Mouse (Mus musculus) lung, postnatal 36 days (tissue): ENCODE data around the gene Slirp.

Experiments
- DNase-seq: peaks from one replicate; pipeline ENCODE4 v3.0.0; 2022; ENCODE audit warnings: mixed read lengths

Gene Slirp

DNA sequence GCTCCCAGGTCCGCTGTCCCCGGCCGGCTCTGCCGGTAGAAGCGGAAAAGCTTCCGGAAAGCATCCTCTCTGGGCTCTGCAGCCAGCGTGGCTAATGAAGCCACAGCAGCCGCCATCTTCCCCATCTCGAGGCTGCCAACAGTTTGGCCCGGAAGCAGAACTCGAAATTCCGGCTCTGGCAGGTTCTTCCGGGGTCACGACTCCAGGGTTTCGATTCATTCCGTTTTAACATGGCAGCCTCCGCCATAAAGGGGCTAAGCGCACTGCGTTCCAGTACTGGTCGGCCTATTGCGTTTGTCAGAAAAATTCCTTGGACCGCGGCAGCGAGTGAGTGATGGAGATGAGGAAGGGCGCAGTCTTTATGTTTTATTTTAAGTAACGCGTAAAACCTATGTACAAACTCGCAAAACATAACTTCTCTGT is at the start of gene Slirp, which contains the start of gene Alkbh1:
Slirp (plus strand) TSS at position 197 of the 423 bp plus-strand sequence.
Alkbh1 (minus strand) TSS at position 318 of the 423 bp plus-strand sequence.
- peak; percentile 93 for DNase-seq

DNA sequence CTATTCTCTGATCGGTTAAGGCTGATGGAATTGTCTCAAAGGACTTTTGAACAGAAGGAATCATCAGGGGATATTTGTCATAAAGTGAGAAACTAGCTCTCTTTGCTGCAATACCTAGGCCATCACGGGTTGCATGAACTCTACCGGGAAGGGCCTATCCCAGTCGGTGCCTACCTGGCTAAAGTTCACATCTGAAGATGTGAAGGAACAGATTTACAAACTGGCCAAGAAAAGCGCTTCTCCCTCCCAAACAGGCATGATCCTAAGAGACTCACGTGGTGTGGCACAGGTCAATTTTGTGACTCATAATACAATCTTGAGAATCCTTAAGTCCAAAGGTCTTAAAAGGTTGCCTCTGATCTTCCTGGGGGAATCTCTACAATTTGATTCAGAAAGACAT is 49.4 kb upstream of the Slirp start:
- no peak for DNase-seq

DNA sequence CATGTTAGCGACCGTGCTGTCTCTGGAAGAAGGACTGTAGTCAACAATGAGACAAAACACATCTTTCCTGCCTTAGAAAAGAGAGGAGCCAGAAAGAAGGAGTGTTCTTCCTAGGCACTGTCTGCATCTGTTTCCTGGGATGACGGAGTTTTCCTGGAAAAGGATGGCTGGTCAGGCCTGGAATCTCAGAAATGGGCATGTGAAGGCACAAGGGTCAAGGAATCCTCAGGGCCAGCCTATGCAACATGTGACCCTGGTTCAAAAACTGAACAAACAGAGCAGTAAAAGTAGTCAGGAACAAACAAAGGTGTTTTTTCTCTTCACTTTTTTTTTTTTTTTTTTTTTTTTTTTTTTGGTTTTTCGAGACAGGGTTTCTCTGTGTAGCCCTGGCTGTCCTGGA is 46.6 kb upstream of the Slirp start:
- no peak for DNase-seq

DNA sequence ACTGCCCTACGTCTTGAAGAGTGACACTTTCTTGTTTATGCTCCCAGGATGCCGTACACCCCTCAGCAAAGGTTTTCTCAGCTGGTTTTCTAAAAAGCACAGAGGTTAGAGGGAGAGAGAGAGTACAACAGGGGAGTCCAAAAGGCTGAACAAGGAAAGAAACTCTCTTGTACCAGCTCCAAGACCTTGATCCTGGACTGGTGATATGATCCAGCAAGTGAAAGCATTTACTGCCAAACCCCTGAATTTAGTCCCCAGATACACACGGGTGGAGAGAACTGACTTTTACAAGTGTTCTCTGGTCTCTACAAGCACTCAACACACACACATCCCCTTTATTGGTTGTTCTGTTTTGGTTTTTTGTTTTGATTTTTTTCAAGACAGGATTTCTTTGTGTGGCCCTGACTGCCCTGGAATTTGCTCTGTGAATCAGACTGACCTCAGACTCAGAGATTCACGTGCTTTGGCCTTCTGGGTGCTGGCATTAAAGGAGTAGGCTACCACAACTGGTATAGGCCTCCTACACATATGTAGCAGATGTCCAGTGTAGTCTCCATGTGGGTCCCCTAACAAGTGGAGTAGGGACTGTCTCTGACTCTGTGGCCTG is 45.8 kb upstream of the Slirp start:
- DNase-seq: no peak

DNA sequence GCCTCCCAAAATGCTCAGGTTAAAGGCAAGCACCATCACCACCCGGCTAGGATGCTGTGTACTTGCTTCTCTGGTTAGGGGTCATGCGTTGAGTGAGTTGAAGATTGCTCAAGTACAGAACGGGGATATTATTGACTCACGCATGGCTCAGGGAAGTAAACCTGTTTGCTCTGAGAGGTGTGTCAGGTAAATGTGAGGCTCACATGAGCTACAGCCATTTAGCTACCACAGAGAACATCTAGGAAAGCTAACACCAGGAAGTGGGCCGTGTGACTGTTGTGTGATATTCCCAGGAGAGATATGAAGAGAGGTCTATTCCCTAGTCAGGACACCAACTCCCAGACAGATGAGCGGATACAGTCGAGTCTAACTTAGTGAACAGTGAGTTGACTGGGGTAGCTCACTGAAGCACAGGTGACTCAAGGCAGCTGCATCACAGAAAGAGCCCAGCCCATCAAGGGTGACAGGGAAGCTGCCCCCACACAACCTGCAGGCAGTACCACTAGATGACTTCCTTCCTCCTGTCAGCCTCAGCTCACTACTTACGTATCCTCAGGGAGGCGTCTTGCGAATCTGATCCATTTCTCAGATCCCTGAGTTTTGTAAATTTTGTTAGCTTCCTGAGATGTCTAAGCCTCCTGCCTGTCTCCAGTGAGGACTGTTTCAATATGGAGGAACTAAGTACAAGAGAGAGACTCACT is 44.4 kb upstream of the Slirp start:
- no peak for DNase-seq

DNA sequence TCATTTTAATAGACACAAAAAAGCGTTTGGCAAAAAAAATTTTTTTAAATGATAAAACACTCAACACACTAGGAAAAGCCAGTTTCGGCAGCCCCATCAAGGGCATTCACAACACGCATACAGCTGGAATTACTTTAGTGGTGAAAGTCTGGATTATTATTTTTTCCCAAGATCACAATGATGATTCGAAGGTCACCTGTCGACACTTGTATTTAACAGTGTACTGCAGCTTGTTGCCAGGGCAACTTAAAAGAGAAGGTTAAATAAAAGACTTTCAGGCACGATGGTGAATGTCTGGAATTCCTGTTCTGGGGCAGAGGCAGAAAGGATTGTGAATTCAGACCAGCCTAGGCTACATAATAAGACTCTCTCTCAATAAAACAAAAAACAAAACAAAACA is 41.8 kb upstream of the Slirp start:
- DNase-seq: no peak

DNA sequence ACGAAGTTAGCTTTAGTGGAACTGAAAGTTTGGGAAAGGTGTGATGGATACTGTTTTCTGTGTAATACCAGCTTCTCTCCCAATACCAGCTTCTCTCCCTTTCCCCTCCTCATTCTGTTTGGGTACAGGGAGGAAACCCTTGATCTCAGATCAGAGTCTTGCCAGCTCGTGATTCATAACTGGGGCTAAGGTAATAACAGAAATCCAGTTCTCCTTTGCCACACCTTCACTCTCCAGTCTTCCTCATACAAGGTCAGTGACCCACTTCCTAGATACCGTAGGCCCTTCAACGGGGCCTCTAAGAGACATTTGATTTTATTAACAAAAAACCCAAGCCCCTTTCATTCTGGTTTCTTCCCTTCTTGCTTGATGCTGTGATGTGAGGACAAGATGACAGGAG is 38.5 kb upstream of the Slirp start:
- no peak for DNase-seq

DNA sequence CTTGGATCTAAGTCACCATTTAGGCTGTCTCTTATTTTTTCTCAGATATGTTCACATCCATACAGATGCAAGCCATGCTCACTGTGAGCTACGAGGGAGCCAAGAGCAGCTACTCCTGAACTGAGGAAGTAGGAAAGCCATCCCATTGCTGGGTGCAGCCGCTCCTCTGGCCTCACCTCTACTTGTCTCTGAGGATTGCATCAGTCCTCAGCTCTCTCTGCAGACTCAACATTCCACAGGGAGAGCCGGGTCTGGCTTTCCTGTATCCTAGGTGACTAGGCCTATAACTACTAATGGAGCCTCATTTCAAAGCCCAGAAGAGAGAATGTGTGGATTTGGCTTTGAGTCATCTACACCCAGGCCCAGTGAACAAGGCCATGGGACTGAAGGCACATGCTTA is 38.0 kb upstream of the Slirp start:
- DNase-seq: peak; percentile 63

DNA sequence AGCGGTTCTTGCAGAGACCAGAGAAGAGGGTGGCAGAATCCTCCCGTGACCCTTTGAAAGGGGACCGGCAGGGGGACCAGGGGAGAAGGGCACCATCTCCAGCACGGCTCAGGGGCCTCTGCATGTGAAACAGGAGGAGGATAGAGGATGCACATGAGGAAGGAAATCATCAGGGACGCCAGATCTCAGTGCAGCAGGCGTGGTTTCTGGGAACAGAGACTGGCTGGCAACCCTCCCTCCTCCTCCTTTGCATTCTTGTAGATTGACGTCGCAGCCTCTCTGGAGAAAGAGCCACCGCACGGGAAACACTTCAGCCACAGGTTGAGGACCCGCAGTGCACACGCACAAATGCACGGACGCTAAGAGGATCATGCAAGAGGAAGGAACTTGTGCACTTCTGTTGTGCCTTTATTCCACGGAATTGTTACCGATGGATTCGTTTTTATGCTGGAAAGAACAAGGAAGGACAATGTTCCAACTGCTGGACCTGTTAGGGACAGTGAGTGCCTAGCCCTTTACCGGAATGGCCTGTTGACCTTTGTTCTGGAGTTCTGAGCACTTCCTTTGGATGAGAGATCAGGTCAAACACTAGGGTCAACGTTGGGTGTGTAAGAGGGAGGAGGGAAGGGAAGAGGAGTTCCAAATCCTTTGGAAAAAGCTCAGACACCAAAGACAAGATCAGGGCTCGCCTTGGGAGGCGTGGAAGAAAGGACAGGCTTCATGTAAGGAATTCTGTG is 35.7 kb upstream of the Slirp start:
- peak; percentile 89 for DNase-seq

DNA sequence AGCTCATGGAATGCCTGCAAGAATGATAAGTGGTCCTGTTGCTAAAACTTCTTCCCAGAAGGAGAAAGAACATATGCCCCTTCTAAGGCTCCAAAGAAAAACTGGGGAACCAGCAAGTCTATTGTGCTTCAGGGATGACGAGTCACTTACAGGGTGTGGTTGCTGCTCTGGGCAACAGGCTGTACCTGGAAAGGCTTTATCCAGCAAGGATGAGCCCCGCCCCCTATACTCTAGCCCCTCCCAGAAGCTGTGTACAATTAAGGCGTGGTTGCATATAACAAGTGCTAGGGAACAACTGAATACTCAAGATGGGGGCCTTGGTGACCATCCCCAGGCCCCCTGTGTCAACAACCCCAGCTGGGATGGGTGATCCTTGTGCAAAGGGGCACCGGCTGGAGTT is 34.6 kb upstream of the Slirp start:
- DNase-seq: no peak

DNA sequence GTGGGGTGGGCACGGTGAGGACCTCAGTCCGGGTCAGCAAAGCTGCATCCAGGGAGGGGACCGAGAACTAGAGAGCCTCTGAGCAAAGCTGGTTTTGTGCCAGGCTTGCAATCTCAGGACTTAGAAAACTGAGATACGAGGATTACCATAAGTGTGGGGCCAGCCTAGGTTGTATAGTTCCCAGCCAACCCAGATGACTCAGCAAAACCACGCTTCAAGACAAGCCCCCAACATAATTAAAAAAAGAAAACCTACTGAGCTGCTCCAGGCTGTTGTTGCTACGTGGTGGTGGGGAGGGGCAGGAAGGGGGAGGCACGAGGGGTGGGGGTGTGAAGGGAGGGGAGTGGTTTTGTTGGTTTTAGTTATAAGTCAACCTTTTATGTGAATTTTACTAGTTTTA is 32.7 kb upstream of the Slirp start:
- DNase-seq: peak; percentile 35

DNA sequence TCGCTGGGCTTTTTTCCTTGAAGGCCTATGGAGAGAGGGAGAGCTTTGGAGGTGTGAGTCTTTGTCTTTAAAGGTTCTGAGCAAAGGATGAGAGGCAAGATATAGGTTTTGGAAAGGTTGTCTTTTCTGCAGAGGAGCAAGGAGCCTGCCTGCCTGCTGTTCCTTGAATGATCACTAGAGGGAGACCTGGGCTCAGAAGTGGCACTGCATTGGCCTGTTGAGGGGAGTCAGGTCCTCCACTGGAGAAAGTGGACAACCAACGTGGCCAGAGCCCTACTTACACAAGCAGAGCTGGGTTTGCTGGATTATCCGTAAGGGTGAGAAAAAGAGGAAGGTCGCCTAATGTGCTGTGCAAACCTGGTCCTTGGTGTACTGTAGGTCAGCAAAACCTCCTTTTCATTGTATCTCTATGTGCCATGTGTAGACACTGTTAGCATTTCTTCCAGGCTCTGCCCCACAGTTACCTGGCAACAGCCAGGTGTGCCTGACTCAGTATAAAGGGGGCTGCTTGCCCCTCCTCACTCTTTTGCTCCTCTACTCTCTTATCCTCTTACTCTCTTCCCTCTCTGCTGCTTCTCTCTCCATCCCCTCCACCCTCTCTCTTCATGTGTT is 30.4 kb upstream of the Slirp start:
- peak; percentile 87 for DNase-seq

DNA sequence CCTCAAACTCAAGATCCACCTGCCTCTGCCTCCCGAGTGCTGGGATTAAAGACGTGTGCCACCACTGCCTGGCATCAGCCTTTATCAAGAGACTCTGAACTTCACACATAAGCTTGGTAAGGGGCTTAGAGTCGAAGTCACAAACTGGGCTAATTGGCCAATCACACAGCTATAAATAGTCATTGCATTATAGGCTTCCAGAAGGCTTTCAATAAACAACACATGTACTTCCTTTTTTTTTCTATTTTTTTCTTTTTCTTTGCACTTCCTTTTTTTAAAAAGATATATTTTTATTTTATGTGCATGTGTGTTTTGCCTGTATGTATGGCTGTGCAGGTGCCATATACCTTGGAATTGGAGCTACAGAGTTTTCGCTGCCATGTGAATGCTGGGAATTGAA is 28.3 kb upstream of the Slirp start:
- no peak for DNase-seq

DNA sequence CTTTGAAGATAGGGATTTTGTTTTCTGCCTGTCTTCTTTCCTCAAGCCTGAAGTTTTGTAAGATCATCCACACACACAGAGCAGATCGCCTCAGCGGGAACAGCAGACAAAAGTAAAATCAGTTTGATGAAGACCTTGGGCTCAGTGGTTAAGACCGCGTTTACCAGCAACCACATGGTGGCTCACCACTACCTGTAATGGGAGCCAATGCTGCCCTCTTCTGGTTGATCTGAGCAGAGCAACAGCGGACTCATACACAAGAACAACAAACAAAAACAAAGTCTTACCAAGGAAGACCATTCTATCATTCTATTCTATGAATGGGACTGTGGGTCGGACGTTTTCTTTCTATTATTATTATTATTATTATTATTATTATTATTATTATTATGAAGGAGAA is 27.0 kb upstream of the Slirp start:
- DNase-seq: peak; percentile 84

DNA sequence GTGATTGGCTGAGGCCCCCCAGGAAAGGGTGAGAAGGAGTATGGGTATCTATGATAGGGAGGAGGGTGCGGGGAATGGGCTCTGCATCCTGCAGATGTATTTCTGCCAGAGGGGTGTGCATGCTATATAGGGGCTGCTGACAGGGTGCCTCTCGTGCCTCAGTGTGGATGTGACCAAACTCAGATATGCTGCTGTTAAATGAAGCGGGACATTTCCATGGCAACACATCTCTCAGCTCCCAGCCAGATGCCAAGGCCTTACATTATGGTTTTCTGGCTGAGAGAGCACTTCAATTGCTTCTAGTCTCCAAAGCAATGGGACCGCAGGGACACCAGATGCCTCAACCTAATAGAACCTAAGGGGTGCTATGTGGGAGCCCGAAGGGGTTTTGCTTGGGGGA is 24.8 kb upstream of the Slirp start:
- DNase-seq: no peak

DNA sequence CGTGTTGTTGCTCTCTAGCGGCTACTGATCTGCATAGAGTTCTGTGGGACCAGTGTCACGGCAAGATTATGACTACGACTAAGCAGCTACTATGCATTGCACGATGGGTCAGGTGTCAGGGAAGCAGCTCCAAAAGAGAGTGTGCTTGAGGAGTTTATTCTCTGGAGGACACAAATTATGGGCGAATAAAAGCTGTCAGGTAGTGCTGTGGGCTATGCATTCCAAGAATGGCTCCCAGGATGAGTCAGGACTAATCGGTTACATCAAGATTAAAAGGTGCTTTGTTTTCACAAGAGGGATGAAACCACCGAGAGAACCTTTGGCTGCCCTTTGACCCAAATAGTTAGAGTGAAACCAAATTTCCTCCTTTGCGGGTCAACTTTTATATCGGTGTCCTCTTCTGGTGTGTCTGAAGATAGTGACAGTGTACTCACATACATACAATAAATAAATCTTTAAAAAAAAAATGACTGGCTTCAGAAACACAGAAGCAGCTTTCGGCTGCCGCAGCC is 23.7 kb upstream of the Slirp start:
- DNase-seq: no peak

DNA sequence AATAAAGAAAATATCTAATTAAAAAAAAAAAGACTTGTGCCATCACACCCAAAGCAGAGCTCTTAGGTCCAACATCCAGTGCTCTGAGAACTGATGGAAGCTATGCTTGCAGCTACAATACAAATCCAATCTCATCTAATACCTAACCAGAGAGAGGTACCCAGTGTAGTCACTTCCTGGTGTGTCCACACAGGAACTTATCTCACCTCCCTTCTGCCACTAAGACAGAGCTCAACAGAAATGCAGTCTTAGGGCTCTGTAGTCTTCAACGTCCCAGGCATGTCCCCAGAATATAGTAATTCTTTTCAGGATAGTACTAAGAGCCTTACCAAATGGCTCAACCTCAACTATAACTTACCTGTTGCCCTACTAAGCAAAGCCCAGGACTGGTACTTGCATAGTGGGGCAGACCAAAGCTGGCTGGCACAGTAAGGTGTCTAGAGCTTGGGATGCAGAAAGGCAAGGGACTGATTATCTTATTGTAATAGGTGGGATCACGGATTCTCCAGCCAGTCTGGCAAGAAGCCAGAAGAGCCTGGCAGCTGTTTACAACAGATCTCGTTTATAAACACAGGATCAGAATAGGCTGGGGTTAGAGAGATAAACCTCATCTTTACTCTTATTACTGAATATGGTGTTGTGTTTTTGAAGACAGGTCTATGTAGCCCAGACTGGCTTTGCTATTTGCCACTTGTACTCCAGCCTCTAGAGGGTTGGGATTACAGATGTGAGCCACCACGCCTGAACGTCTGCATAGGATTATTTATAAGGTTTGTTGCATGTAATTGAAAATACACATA is 21.8 kb upstream of the Slirp start:
- peak; percentile 27 for DNase-seq

DNA sequence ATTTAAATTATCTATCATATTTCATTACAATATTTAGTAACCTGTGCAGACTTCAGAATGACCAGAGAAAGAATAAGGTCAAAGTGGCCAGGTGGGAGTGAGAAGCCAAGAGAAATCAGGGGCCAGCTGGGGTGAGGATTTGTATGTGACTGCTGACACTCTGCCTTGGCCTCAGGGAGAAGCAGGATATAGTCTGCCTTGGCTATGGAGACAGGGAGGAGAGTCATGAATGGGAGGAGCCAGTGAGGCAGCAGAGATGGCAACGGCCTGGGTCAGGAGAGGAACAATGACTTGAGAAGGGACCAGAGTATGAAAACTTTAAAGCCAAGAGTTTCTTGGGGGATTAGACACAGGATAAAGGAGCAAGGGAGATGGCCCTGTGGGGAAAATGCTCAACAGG is 20.0 kb upstream of the Slirp start:
- DNase-seq: no peak

DNA sequence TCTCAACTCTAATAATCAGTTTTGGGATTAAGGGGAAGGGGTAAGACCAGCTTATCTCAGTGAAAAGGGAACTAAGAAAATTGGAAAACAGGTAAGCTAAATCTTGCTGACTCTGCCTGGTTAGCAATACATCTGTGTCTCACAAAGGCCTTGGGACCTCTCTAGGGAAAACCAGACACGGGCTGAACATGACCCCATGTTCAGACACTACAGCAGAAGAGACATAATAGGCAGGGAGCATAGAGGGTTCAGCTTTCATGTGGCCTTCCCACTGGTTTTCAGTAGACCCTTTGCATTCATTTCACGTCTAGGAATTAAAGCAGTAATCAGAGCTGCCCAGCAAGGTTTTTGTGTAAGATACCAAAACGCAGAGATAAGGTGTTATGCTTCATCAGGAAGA is 19.2 kb upstream of the Slirp start:
- DNase-seq: no peak

DNA sequence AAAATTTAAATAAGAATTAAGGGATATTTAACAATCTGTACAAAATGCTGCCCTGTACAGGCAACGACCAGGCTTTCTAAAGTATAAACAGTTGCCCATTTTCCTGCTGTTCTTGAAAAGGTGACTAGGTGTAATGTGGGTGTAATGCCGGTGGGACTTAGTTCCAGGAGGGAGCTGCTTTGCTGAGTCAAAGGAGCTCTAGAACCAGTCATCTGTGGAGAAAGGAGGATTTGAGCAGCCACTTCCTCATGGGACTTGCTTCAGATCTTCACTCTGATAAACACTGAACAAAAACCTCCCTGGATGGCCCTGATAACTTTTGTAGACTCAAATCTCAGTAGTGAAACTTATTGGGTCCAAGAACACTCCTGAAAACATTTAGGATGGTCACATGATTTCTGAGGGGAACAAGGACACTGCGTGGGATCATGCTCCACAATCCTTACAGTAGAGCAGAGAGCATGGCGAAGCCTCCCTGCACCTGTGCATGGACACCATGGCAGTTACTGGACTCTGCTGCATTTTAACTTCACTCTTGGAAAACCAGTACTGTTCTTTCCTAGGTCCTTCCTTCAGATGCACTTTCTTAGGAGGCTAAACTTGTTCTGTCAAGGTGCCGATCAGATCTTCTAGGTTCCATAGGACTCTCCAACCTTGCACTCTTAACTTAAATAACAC is 17.2 kb upstream of the Slirp start:
- DNase-seq: no peak

DNA sequence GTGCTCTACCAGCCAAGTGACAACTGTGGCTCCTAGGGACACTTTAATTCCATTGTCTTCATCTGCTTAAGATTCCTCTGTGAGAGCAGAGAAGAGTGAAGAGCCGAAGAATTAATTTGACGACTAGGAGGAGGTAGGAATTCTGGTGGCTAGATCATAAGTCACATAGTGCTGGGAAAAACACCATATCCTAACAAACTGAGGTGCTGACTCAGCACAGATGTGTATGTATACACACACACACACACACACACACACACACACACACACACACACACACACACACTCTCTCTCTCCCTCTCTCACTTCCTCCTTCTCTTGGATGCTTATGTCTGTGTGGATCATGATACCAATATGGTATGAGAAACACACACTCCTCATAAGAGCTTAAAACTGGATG is 15.4 kb upstream of the Slirp start:
- no peak for DNase-seq

DNA sequence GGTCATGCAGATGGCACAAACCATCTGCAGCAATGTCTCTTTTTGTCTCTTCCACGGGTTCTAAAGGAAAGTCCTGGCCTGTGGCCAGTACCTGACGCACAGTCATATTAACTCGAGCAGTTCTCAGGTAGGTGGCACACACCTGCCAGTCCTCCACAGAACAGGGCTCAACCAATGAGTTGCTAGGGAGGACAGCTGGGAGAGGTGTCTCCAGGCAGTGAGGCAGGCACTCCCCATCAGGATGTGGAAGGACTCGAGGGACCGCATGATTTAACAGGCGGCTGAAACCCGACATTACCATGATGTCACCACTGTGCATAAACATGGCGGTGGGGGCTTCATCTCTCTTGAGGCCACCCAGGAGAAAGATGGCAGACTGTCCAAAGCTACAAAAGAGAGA is 14.8 kb upstream of the Slirp start:
- DNase-seq: no peak
